Mouse (Mus musculus): Measurements from ENCODE around the gene Tmprss11g.

The Tmprss11g gene

GRCm38 (mm10) chr5:86518500-86518899 lies at the start of gene Tmprss11g:
Gene Tmprss11g, minus strand, starts transcription at chr5:86518600.
- DNase-seq (ENCODE audit: low spot score in 2 of 2) = no peak

GRCm38 (mm10) chr5:86546693-86547092 lies 28.3 kb upstream of the Tmprss11g start:
- no peak for DNase-seq (ENCODE audit: low spot score in 2 of 2)

GRCm38 (mm10) chr5:86540601-86541000 lies 22.2 kb upstream of the Tmprss11g start:
- DNase-seq (ENCODE audit: low spot score in 2 of 2) = no peak

GRCm38 (mm10) chr5:86528725-86529124 lies 10.3 kb upstream of the Tmprss11g start:
- no peak for DNase-seq (ENCODE audit: low spot score in 2 of 2)

- no peak for DNase-seq (ENCODE audit: low spot score in 2 of 2)
Observed at GRCm38 (mm10) chr5:86511538-86511937, 6.9 kb downstream of the Tmprss11g start.

GRCm38 (mm10) chr5:86493453-86493852 lies 24.9 kb downstream of the Tmprss11g start:
- DNase-seq (ENCODE audit: low spot score in 2 of 2) = no peak

- no peak for DNase-seq (ENCODE audit: low spot score in 2 of 2)
Observed at GRCm38 (mm10) chr5:86482562-86482961, 35.8 kb downstream of the Tmprss11g start.

- no peak for DNase-seq (ENCODE audit: low spot score in 2 of 2)
Observed at GRCm38 (mm10) chr5:86482031-86482430, 36.4 kb downstream of the Tmprss11g start.

GRCm38 (mm10) chr5:86473859-86474258 lies 44.5 kb downstream of the Tmprss11g start:
- no peak for DNase-seq (ENCODE audit: low spot score in 2 of 2)

- no peak for DNase-seq (ENCODE audit: low spot score in 2 of 2)
Observed at GRCm38 (mm10) chr5:86468890-86469289, 49.5 kb downstream of the Tmprss11g start, which contains the start of gene Tmprss11a. Gene Tmprss11a, minus strand, starts transcription at chr5:86468990.

- DNase-seq (ENCODE audit: low spot score in 2 of 2) = no peak
Observed at GRCm38 (mm10) chr5:86439306-86439705, 79.1 kb downstream of the Tmprss11g start.

- DNase-seq (ENCODE audit: low spot score in 2 of 2) = no peak
Observed at GRCm38 (mm10) chr5:86438548-86438947, 79.9 kb downstream of the Tmprss11g start.

All from spleen, postnatal 4 days (tissue).